Mouse (Mus musculus) kidney, adult 2 months (tissue): ENCODE results near the gene Mrtfb. TPM values are rescaled to one million over a fixed set of nuclear protein-coding genes. Genes with fewer than 3 reads are reported as not detected.
A peak's percentile ranks its signal among the peaks of the same experiment; 100 is the strongest.

ENCODE experiments used
- DNase-seq: peaks from one replicate; pipeline ENCODE4 v3.0.0; 2021
- H3K27ac ChIP-seq: fragments of 200-500 bp; 2 replicates; pipeline ENCODE4 v1.5.1; 2012; ENCODE audit warnings: low read depth, low read length, control low read depth, inconsistent platforms; ENCODE audit not compliant: insufficient read depth
- H3K27me3 ChIP-seq: fragments of 200-500 bp; replicated peaks from 2 replicates; pipeline ENCODE4 v1.6.1; 2012; ENCODE audit warnings: mild to moderate bottlenecking, moderate library complexity, low read length, inconsistent platforms; ENCODE audit not compliant: control insufficient read depth, insufficient read depth
- H3K36me3 ChIP-seq: fragments of 200-500 bp; 2 replicates; pipeline ENCODE4 v1.6.1; 2012; ENCODE audit warnings: mild to moderate bottlenecking, moderate library complexity, low read length, inconsistent platforms; ENCODE audit not compliant: control insufficient read depth, insufficient read depth
- H3K4me1 ChIP-seq: fragments of 200-500 bp; 2 replicates; pipeline ENCODE4 v1.6.1; 2011; ENCODE audit warnings: low read length; ENCODE audit not compliant: control insufficient read depth, insufficient read depth
- H3K4me3 ChIP-seq: fragments of 200-500 bp; 2 replicates; pipeline ENCODE4 v1.5.1; 2011; ENCODE audit warnings: mild to moderate bottlenecking, low read depth, low read length, control low read depth; ENCODE audit not compliant: insufficient read depth
- CTCF ChIP-seq: fragments of 200-500 bp; conservative IDR thresholded peaks from 2 replicates; pipeline ENCODE4 v1.5.1; 2011; ENCODE audit warnings: low read depth, mild to moderate bottlenecking, control low read depth, low read length, moderate library complexity, mixed read lengths; ENCODE audit not compliant: insufficient read depth, insufficient read length
- POLR2A ChIP-seq: fragments of 200-500 bp; IDR thresholded peaks from one replicate; pipeline ENCODE4 v1.6.1; 2011; ENCODE audit warnings: low read depth, low read length, control low read depth
- WGBS: fragments of 180-500 bp; shearing (Covaris S2); methylation state at CpG from one replicate; pipeline ENCODE4 v1.1.7; 2018; 5-methylcytosine and 5-hydroxymethylcytosine counted together
- polyA plus RNA-seq: library from polyadenylated mRNA; depleted of rRNA; stranded (reverse); fragments of >200 nt; gene quantifications from 2 replicates; pipeline ENCODE4 v1.2.3, GENCODE M21; 2012

Mrtfb gene
- polyA plus RNA-seq, 1 experiment, result 6.0 TPM

DNA sequence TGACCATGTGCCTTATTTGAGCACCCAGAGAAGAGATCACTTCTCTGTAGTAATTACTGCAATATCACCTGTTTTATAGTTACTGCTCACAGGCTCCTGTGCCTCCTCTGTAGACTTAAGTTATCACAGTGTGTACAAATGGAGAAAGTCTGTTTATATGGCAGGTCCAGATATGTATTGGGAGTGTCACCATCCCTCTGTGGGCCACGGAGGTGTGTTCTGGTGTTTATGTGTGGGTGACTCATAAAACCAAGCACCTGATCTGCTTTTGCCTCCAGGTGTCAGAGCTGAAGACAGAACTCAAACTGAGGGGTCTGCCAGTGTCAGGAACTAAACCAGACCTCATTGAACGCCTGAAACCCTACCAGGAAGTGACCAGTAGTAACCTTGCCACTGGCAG, 144.1 kb downstream of the Mrtfb start:
- Histone ChIP-seq H3K27ac (no peak overlapping the region), H3K27me3 (no peaks in the 10 kb centered on the region), H3K4me1 (no peaks in the 10 kb centered on the region), H3K36me3 (peaks cover 3% of the 10 kb centered on the region), H3K4me3 (no peak overlapping the region)
- TF ChIP-seq CTCF (no peak), POLR2A (no peak)
- DNase-seq, result no peak
- WGBS, result 73% methylated on average over 2 of the region's 2 CpGs

- H3K27ac ChIP-seq, result no peak overlapping the region
- TF ChIP-seq CTCF (no peak), POLR2A (no peak)
- no peaks in the 10 kb centered on the region for H3K4me1 ChIP-seq
- 76% methylated on average over 5 of the region's 5 CpGs for WGBS
- DNase-seq, result no peak
- no peaks in the 10 kb centered on the region for H3K27me3 ChIP-seq
- no peak overlapping the region for H3K4me3 ChIP-seq
- peaks cover 3% of the 10 kb centered on the region for H3K36me3 ChIP-seq
Measured at GRCm38 (mm10) chr16:13401591-13401990, 145.3 kb downstream of the Mrtfb start.

DNA sequence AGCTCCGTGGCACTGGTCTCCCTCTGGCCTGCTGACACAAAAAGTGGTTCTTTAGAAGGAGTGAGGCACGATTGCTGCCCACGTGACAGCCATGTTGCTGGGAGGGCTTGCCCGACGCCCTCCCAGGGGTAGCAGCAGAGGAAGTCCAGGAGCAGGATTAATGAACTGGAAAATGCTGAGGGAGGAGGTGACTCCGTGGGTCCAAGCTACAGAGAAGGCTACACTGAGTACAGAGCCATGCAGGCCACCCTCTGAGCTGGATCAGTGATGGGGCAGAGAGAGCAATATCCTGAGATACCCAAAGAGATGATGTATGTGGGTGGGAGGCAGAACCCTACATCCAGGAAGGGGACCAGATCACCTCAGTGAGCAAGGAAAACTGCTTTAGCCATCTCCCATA, 148.4 kb downstream of the Mrtfb start:
- H3K27me3 ChIP-seq, result no peaks in the 10 kb centered on the region
- H3K4me3 ChIP-seq, result no peak overlapping the region
- 36% methylated on average over 6 of the region's 6 CpGs for WGBS
- H3K27ac ChIP-seq, result no peak overlapping the region
- no peak for TF ChIP-seq POLR2A
- no peak for DNase-seq
- H3K36me3 ChIP-seq, result peaks cover 2% of the 10 kb centered on the region
- no peaks in the 10 kb centered on the region for H3K4me1 ChIP-seq

DNA sequence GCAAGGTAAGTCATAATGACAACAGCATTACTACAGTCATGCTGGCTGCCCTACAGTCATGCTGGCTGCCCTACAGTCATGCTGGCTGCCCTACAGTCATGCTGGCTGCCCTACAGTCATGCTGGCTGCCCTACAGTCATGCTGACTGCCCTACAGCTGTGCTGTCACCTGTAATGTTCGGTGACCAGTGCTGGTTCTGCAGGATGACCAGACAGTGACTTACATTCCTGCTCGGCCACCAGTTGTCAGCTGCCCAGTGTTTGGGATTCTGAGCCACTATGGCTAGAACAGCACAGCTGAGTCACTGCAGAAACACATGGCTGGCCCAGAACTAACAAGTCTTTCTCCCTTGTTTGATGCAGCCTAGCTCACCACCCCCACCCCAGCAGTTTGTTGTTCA, 149.1 kb downstream of the Mrtfb start:
- Histone ChIP-seq H3K27ac (no peak overlapping the region), H3K4me3 (no peak overlapping the region), H3K4me1 (no peaks in the 10 kb centered on the region), H3K27me3 (no peaks in the 10 kb centered on the region), H3K36me3 (peaks cover 5% of the 10 kb centered on the region; the same call in 1 of the 2 replicates)
- no peak for DNase-seq
- TF ChIP-seq CTCF, result no peak
- TF ChIP-seq POLR2A, result no peak
- WGBS, result 78% methylated on average over 2 of the region's 2 CpGs

DNA sequence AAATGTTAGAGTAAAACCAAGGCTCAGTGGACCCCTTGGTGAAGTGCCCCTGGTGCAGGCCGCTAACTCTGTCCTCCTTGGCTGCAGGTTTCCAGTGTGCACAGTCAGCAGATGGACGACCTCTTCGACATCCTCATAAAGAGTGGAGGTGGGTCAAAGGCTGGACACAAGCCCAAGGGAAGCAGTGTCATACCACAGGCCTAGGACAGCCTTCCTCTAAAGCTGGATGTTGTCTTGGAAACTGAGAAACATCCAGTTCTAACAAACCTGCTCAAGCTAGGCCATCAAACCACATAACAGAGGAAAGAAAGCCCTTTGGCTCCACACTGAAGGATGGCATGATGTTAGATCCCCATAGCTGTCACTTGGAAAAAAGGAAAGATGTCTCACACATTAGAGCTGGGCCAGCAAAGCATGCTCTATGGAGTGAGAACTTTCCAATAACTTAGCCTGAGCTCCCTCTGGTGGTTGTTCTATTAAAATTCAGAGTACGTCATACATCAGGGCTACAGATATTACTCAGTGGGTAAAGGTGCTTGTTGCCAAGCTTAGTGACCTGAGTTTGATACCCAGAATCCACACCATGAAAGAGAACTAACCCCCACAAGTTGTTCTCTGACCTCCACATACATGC, 153.4 kb downstream of the Mrtfb start:
- DNase-seq, result peak; percentile 75
- no peak overlapping the region for H3K4me3 ChIP-seq
- TF ChIP-seq POLR2A, result no peak
- TF ChIP-seq CTCF, result 0 out of 2 replicates have a peak, but pooled peaks have one; percentile 13
- H3K36me3 ChIP-seq, result peaks cover 5% of the 10 kb centered on the region; the same call in 1 of the 2 replicates
- WGBS, result 46% methylated on average over 4 of the region's 4 CpGs
- no peak overlapping the region for H3K27ac ChIP-seq
- H3K4me1 ChIP-seq, result no peaks in the 10 kb centered on the region
- no peaks in the 10 kb centered on the region for H3K27me3 ChIP-seq

DNA sequence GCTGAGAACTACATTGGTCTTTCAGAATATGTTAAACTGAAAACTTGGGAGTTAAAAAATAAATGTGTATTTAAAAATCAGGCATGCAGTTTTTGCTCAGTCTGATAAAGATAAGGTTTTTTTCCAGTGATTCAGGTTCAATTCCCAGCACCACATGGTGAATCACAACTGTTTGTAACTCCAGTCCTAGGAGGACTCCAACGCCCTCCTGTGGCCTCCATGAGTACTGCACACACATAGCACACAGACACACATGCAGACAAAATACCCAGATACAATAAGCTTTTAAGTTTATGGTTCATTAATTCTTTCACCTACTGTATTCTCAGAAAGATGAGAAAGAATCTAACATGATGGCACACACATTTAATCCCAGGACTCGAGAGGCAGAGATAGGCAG, 154.5 kb downstream of the Mrtfb start:
- no peak overlapping the region for H3K4me3 ChIP-seq
- 0 out of 2 replicates have a peak, but pooled peaks have one; percentile 9 for TF ChIP-seq CTCF
- TF ChIP-seq POLR2A, result no peak
- no peaks in the 10 kb centered on the region for H3K4me1 ChIP-seq
- no peaks in the 10 kb centered on the region for H3K27me3 ChIP-seq
- 92% methylated on average over 2 of the region's 2 CpGs for WGBS
- no peak for DNase-seq
- H3K36me3 ChIP-seq, result peaks cover 5% of the 10 kb centered on the region; the same call in 1 of the 2 replicates
- no peak overlapping the region for H3K27ac ChIP-seq

DNA sequence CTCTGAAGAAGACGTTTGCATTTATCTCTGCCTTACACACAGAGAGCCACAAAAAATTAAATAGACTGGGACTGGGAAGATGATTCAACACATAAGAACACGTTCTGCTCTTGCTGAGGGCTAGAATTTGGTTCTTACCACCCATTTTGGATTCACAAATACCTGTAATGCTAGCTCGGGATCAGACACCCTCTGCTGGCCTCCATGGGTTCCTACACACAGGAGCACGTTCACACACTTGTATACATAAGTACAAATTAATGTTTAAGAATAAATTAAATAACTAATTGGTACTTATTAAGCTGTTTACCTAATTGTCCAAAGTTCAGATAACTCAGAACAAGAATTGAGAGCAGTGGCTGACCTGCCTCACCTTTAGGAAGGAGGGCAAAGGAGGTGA, 155.2 kb downstream of the Mrtfb start:
- H3K27ac ChIP-seq, result no peak overlapping the region
- TF ChIP-seq CTCF, result peak; percentile 33; the same call in 1 of the 2 replicates
- TF ChIP-seq POLR2A, result no peak
- H3K4me1 ChIP-seq, result no peaks in the 10 kb centered on the region
- no peak for DNase-seq
- H3K27me3 ChIP-seq, result no peaks in the 10 kb centered on the region
- H3K36me3 ChIP-seq, result peaks cover 5% of the 10 kb centered on the region; the same call in 1 of the 2 replicates
- no peak overlapping the region for H3K4me3 ChIP-seq
- WGBS, result 95% methylated on average over 4 of the region's 4 CpGs
